Mouse (Mus musculus): ENCODE data around the gene Ovol1. TPM values are rescaled to one million over a fixed set of nuclear protein-coding genes. Genes with fewer than 3 reads are reported as not detected.

Ovol1 gene
- polyA plus RNA-seq, 1 experiment, result not detected

- no peaks in the 10 kb centered on the region for H3K79me2 ChIP-seq (ENCODE audit: control insufficient read depth, insufficient read depth)
- no peaks in the 10 kb centered on the region for H3K36me3 ChIP-seq (ENCODE audit: control insufficient read depth, insufficient read depth)
- no peaks in the 10 kb centered on the region for H3K27me3 ChIP-seq (ENCODE audit: control insufficient read depth, insufficient read depth, insufficient read length)
- no peak overlapping the region for H3K4me2 ChIP-seq (ENCODE audit: low read depth)
- TF ChIP-seq MYOG (IDR thresholded peaks at IDR 0.05; ENCODE audit: control insufficient read depth in 1 of 3, insufficient read depth in 1 of 3, insufficient read length in 2 of 3, low read depth in 2 of 3) (no peak), MYOD1 (IDR thresholded peaks at IDR 0.05; ENCODE audit: control insufficient read depth in 1 of 3, insufficient read length in 2 of 3, low read depth in 2 of 3) (no peak), TCF3 (IDR thresholded peaks at IDR 0.05; ENCODE audit: insufficient read length, low read depth) (no peak), REST (IDR thresholded peaks at IDR 0.05; ENCODE audit: insufficient read depth, insufficient read length) (no peak), CEBPB (IDR thresholded peaks at IDR 0.05; ENCODE audit: insufficient read depth, poor library complexity, severe bottlenecking) (no peak), USF1 (IDR thresholded peaks at IDR 0.05; ENCODE audit: low read depth) (no peak), POLR2A (IDR thresholded peaks at IDR 0.05; ENCODE audit: insufficient read length, low read depth) (no peak), POLR2AphosphoS2 (IDR thresholded peaks at IDR 0.05; ENCODE audit: insufficient read length, low read depth) (no peak), TCF12 (IDR thresholded peaks at IDR 0.05; ENCODE audit: insufficient read depth, poor library complexity, severe bottlenecking) (no peak), E2F4 (IDR thresholded peaks at IDR 0.05; ENCODE audit: insufficient read depth) (no peak), MAX (IDR thresholded peaks at IDR 0.05; ENCODE audit: low read depth) (no peak), SRF (IDR thresholded peaks at IDR 0.05; ENCODE audit: control insufficient read depth, insufficient read length, low read depth) (no peak)
- H3ac ChIP-seq (ENCODE audit: control insufficient read depth, insufficient read length), result no peak overlapping the region
- H3K4me3 ChIP-seq, result no peak overlapping the region
These were observed 17.1 kb downstream of the Ovol1 start for GRCm38 (mm10) chr19:5543362-5543761.

GRCm38 (mm10) chr19:5538786-5539185 is 21.7 kb downstream of the Ovol1 start:
- no peaks in the 10 kb centered on the region for H3K27me3 ChIP-seq (ENCODE audit: control insufficient read depth, insufficient read depth, insufficient read length)
- TF ChIP-seq POLR2A (IDR thresholded peaks at IDR 0.05; ENCODE audit: insufficient read length, low read depth) (no peak), E2F4 (IDR thresholded peaks at IDR 0.05; ENCODE audit: insufficient read depth) (no peak), CEBPB (IDR thresholded peaks at IDR 0.05; ENCODE audit: insufficient read depth, poor library complexity, severe bottlenecking) (no peak), TCF3 (IDR thresholded peaks at IDR 0.05; ENCODE audit: insufficient read length, low read depth) (no peak)
- no peaks in the 10 kb centered on the region for H3K36me3 ChIP-seq (ENCODE audit: control insufficient read depth, insufficient read depth)
- H3K4me2 ChIP-seq (ENCODE audit: low read depth), result no peak overlapping the region
- H3K4me3 ChIP-seq, result no peak overlapping the region
- no peak overlapping the region for H3ac ChIP-seq (ENCODE audit: control insufficient read depth, insufficient read length)
- no peaks in the 10 kb centered on the region for H3K79me2 ChIP-seq (ENCODE audit: control insufficient read depth, insufficient read depth)

DNA sequence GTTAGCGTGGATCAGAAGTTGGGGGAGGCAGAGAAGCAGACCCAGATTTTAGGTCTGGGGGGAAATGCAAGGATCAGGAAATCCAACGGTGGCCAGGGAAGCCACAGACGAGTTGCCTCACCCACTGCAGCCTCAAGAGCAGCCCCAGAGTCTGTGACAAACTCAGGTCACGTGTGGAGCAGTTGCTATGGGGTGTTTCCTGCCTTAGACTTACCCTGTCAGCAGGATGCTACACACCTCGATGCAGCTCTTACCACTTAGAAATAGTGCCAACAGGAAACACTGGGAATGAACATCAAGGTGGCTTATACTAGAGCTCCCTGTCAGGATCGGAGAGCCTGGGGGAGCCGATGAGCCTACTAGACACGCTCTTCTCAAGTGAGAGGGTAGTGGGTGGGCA is 27.9 kb downstream of the Ovol1 start:
- no peak overlapping the region for H3K4me2 ChIP-seq (ENCODE audit: low read depth)
- H3K27me3 ChIP-seq (ENCODE audit: control insufficient read depth, insufficient read depth, insufficient read length), result no peaks in the 10 kb centered on the region
- H3ac ChIP-seq (ENCODE audit: control insufficient read depth, insufficient read length), result no peak overlapping the region
- H3K79me2 ChIP-seq (ENCODE audit: control insufficient read depth, insufficient read depth), result no peaks in the 10 kb centered on the region
- TF ChIP-seq USF1 (IDR thresholded peaks at IDR 0.05; ENCODE audit: low read depth), result peak; percentile 22
- TF ChIP-seq POLR2A (IDR thresholded peaks at IDR 0.05; ENCODE audit: insufficient read length, low read depth), result no peak
- no peak for TF ChIP-seq REST (IDR thresholded peaks at IDR 0.05; ENCODE audit: insufficient read depth, insufficient read length)
- H3K36me3 ChIP-seq (ENCODE audit: control insufficient read depth, insufficient read depth), result no peaks in the 10 kb centered on the region
- H3K4me3 ChIP-seq, result no peak overlapping the region

GRCm38 (mm10) chr19:5530138-5530524 is 30.3 kb downstream of the Ovol1 start:
- Histone ChIP-seq H3K4me3 (peak overlapping the region; percentile 12), H3K4me2 (ENCODE audit: low read depth) (peak overlapping the region; percentile 85), H3ac (ENCODE audit: control insufficient read depth, insufficient read length) (no peak overlapping the region), H3K36me3 (ENCODE audit: control insufficient read depth, insufficient read depth) (no peaks in the 10 kb centered on the region), H3K79me2 (ENCODE audit: control insufficient read depth, insufficient read depth) (no peaks in the 10 kb centered on the region), H3K27me3 (ENCODE audit: control insufficient read depth, insufficient read depth, insufficient read length) (no peaks in the 10 kb centered on the region)
- TF ChIP-seq USF1 (IDR thresholded peaks at IDR 0.05; ENCODE audit: low read depth), result no peak
- TF ChIP-seq POLR2A (IDR thresholded peaks at IDR 0.05; ENCODE audit: insufficient read length, low read depth), result no peak
- TF ChIP-seq SRF (IDR thresholded peaks at IDR 0.05; ENCODE audit: control insufficient read depth, insufficient read length, low read depth), result no peak
- TF ChIP-seq REST (IDR thresholded peaks at IDR 0.05; ENCODE audit: insufficient read depth, insufficient read length), result no peak
- TF ChIP-seq MAX (IDR thresholded peaks at IDR 0.05; ENCODE audit: low read depth), result no peak
- TF ChIP-seq MYOD1 (IDR thresholded peaks at IDR 0.05; ENCODE audit: control insufficient read depth in 1 of 3, insufficient read length in 2 of 3, low read depth in 2 of 3), result no peak
- TF ChIP-seq TCF3 (IDR thresholded peaks at IDR 0.05; ENCODE audit: insufficient read length, low read depth), result no peak
- no peak for TF ChIP-seq TCF12 (IDR thresholded peaks at IDR 0.05; ENCODE audit: insufficient read depth, poor library complexity, severe bottlenecking)
- no peak for TF ChIP-seq MYOG (IDR thresholded peaks at IDR 0.05; ENCODE audit: control insufficient read depth in 1 of 3, insufficient read depth in 1 of 3, insufficient read length in 2 of 3, low read depth in 2 of 3)
- TF ChIP-seq CEBPB (IDR thresholded peaks at IDR 0.05; ENCODE audit: insufficient read depth, poor library complexity, severe bottlenecking), result no peak
- no peak for TF ChIP-seq E2F4 (IDR thresholded peaks at IDR 0.05; ENCODE audit: insufficient read depth)
- no peak for TF ChIP-seq POLR2AphosphoS2 (IDR thresholded peaks at IDR 0.05; ENCODE audit: insufficient read length, low read depth)

- Histone ChIP-seq H3K4me3 (peak overlapping the region; percentile 12), H3K79me2 (ENCODE audit: control insufficient read depth, insufficient read depth) (no peaks in the 10 kb centered on the region), H3ac (ENCODE audit: control insufficient read depth, insufficient read length) (no peak overlapping the region), H3K27me3 (ENCODE audit: control insufficient read depth, insufficient read depth, insufficient read length) (no peaks in the 10 kb centered on the region), H3K36me3 (ENCODE audit: control insufficient read depth, insufficient read depth) (no peaks in the 10 kb centered on the region), H3K4me2 (ENCODE audit: low read depth) (peak overlapping the region; percentile 85)
- TF ChIP-seq TCF12 (IDR thresholded peaks at IDR 0.05; ENCODE audit: insufficient read depth, poor library complexity, severe bottlenecking) (no peak), POLR2A (IDR thresholded peaks at IDR 0.05; ENCODE audit: insufficient read length, low read depth) (no peak), MYOG (IDR thresholded peaks at IDR 0.05; ENCODE audit: control insufficient read depth in 1 of 3, insufficient read depth in 1 of 3, insufficient read length in 2 of 3, low read depth in 2 of 3) (peak in 2 of 3 experiments; percentile 32 to 57), TCF3 (IDR thresholded peaks at IDR 0.05; ENCODE audit: insufficient read length, low read depth) (no peak), MYOD1 (IDR thresholded peaks at IDR 0.05; ENCODE audit: control insufficient read depth in 1 of 3, insufficient read length in 2 of 3, low read depth in 2 of 3) (peak in 2 of 3 experiments; percentile 54 to 66)
These were observed 30.9 kb downstream of the Ovol1 start for GRCm38 (mm10) chr19:5529325-5530137.
